In the genomic region with DNA sequence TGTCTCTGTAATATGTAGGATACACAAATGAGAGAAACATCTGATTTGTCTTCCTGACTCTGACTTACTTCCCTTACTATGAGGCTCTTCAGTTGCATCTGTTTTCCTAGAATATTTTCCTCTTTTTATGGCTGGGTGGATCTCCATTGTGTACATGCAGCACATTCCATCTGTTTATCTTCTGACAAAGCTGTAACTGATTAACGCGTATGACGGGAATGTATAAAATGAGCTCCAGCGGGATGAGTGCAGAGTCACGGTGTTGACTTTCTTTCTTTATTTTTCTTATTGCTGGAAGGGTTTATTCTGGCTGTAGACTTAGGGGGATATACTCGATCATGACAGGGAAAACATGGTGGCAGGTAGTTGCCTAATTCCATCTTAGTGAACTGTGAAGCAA, we compare ENCODE assay signal across 21 mouse cellular contexts.
"Had no signal": no experiment of that assay in that cellular context is flagged by ENCODE, and none has a peak within 500 bp of the region (broad histone marks: within the 10 kb centered on the region; RNA-seq: fewer than 3 reads in every experiment).

No protein-coding gene starts in this region.

- ATAC-seq: liver, postnatal 0 days; lung, postnatal 0 days; midbrain, embryonic 15.5 days had no signal

- H3K27me3 ChIP-seq: limb, embryonic 12.5 days; limb, embryonic 15.5 days; midbrain, embryonic 12.5 days; midbrain, embryonic 15.5 days; neural tube, embryonic 12.5 days; neural tube, embryonic 15.5 days; stomach, embryonic 15.5 days had no signal

- H3K4me1 ChIP-seq: limb, embryonic 12.5 days; limb, embryonic 15.5 days; midbrain, embryonic 12.5 days; midbrain, embryonic 15.5 days; neural tube, embryonic 12.5 days; neural tube, embryonic 15.5 days; stomach, embryonic 15.5 days had no signal

- H3K9ac ChIP-seq: limb, embryonic 12.5 days; limb, embryonic 15.5 days; liver, embryonic 14.5 days; liver, postnatal 0 days; lung, embryonic 14.5 days; midbrain, embryonic 12.5 days; midbrain, embryonic 15.5 days; neural tube, embryonic 12.5 days; neural tube, embryonic 15.5 days; stomach, embryonic 15.5 days had no signal

- H3K4me2 ChIP-seq: limb, embryonic 12.5 days; limb, embryonic 15.5 days; liver, embryonic 11.5 days; lung, embryonic 14.5 days; midbrain, embryonic 12.5 days; midbrain, embryonic 15.5 days; neural tube, embryonic 12.5 days; neural tube, embryonic 15.5 days; stomach, embryonic 15.5 days had no signal

- H3K36me3 ChIP-seq: limb, embryonic 12.5 days; limb, embryonic 15.5 days; midbrain, embryonic 12.5 days; midbrain, embryonic 15.5 days; neural tube, embryonic 12.5 days; neural tube, embryonic 15.5 days; stomach, embryonic 15.5 days had no signal

- H3K4me3 ChIP-seq: limb, embryonic 12.5 days; limb, embryonic 15.5 days; midbrain, embryonic 12.5 days; midbrain, embryonic 15.5 days; neural tube, embryonic 12.5 days; neural tube, embryonic 15.5 days; stomach, embryonic 15.5 days had no signal

- DNase-seq: kidney, adult 2 months; kidney, postnatal 25 days; left cerebral cortex, postnatal 4 days; liver, postnatal 0 days; lung, embryonic 14.5 days; retina, postnatal 1 day; right cerebral cortex, postnatal 25 days; spleen, adult 18-20 months; thymus, adult 18-20 months; thymus, postnatal 36 days had no signal

- H3K9me3 ChIP-seq: limb, embryonic 12.5 days; limb, embryonic 15.5 days; midbrain, embryonic 12.5 days; midbrain, embryonic 15.5 days; neural tube, embryonic 12.5 days; neural tube, embryonic 15.5 days; stomach, embryonic 15.5 days had no signal

- H3K27ac ChIP-seq: limb, embryonic 12.5 days; limb, embryonic 15.5 days; liver, embryonic 14.5 days; macrophage; midbrain, embryonic 12.5 days; midbrain, embryonic 15.5 days; neural tube, embryonic 12.5 days; neural tube, embryonic 15.5 days; stomach, embryonic 15.5 days had no signal
